9 mouse cellular contexts compared by ENCODE assay signal in the genomic region with DNA sequence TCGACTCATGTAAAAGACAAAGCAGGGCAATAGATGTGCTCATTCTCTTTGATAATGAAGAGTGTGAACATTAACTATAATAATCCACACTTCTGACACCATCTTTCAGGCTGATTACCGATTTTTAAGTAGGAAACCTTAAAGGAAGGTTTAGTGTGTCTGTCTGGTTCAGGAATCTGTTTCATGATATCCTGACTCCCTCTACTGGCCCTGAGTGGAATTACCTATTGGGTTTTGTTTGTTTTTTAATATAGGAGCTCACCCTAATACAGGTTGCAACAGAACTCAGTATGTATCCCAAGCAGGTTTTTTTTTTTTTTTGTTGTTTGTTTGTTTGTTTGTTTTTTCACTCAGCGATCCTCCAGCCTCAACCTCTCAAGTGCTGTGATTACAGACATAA. TPM values are rescaled to one million over a fixed set of nuclear protein-coding genes. Genes with fewer than 3 reads are reported as not detected.
DNase-seq lines count a peak whose midpoint lies in the region; ATAC-seq and TF ChIP-seq lines count a peak whose summit lies in the region.
"Had no signal": no experiment of that assay in that cellular context is flagged by ENCODE, and none has a peak within 500 bp of the region (broad histone marks: within the 10 kb centered on the region; RNA-seq: fewer than 3 reads in every experiment).

No protein-coding gene starts in this region.

- TF ChIP-seq POLR2A in spleen, adult 2 months (IDR thresholded peaks at IDR 0.05; ENCODE audit: low read depth, low read length), result no peak

- no peak for TF ChIP-seq CTCF in spleen, adult 2 months (IDR thresholded peaks at IDR 0.05; ENCODE audit: extremely low read depth, insufficient read depth, insufficient read length, insufficient replicate concordance)

- no peaks in the 10 kb centered on the region for H3K4me1 ChIP-seq in heart, embryonic 10.5 days
- H3K4me1 ChIP-seq in spleen, adult 2 months (ENCODE audit: control insufficient read depth, insufficient read depth, insufficient read length), result no peaks in the 10 kb centered on the region
- H3K4me1 ChIP-seq: limb, embryonic 13.5 days had no signal

- H3K27me3 ChIP-seq in heart, embryonic 10.5 days (ENCODE audit: insufficient read depth, poor library complexity, severe bottlenecking), result no peaks in the 10 kb centered on the region
- H3K27me3 ChIP-seq in spleen, adult 2 months (ENCODE audit: control insufficient read depth, insufficient read depth, low read length), result no peaks in the 10 kb centered on the region
- H3K27me3 ChIP-seq: limb, embryonic 13.5 days had no signal

- no peak overlapping the region for H3K4me3 ChIP-seq in heart, embryonic 10.5 days
- H3K4me3 ChIP-seq in spleen, adult 2 months (ENCODE audit: extremely low read depth, insufficient read depth, insufficient read length), result no peak overlapping the region
- H3K4me3 ChIP-seq: limb, embryonic 13.5 days had no signal

- 33% methylated on average over 3 of the region's 3 CpGs for WGBS in heart, embryonic 10.5 days
- 32% methylated on average over 3 of the region's 3 CpGs for WGBS in spleen, adult 2 months

- no peaks in the 10 kb centered on the region for H3K36me3 ChIP-seq in heart, embryonic 10.5 days
- no peaks in the 10 kb centered on the region for H3K36me3 ChIP-seq in spleen, adult 2 months (ENCODE audit: control insufficient read depth, insufficient read depth, low read length)
- H3K36me3 ChIP-seq: limb, embryonic 13.5 days had no signal

- peak; percentile 56 for ATAC-seq in inflammation-experienced regulatory T-cells, adult 6 months

- peak; percentile 12 to 40 for DNase-seq in heart, adult 9 months (ENCODE audit: low spot score in 2 of 2)
- no peak for DNase-seq in heart, embryonic 10.5 days (ENCODE audit: low spot score)
- peak; percentile 25 to 41 for DNase-seq in spleen, adult 2 months (ENCODE audit: low read depth in 1 of 2, low spot score in 2 of 2)
- no peak for DNase-seq in spleen, postnatal 14 days (ENCODE audit: low spot score in 2 of 2)
- peak; percentile 55 for DNase-seq in brain, embryonic 18.5 days (ENCODE audit: low read depth, low spot score)
- DNase-seq in retina, postnatal 7 days (ENCODE audit: low read depth, low spot score), result peak; percentile 57
- no peak for DNase-seq in right cerebral cortex, postnatal 25 days

- H3K27ac ChIP-seq in heart, embryonic 10.5 days, result no peak overlapping the region
- H3K27ac ChIP-seq in spleen, adult 2 months (ENCODE audit: insufficient read depth, low read length), result no peak overlapping the region
- H3K27ac ChIP-seq: limb, embryonic 13.5 days had no signal

- no peaks in the 10 kb centered on the region for H3K9me3 ChIP-seq in heart, embryonic 10.5 days
- H3K9me3 ChIP-seq: limb, embryonic 13.5 days had no signal

RNA-seq across cellular contexts. Expression of a gene that starts 25.4 kb away (rescaled TPM):
- 153 and 160 TPM in 2 replicates for polyA plus RNA-seq in heart, embryonic 10.5 days (2016; fragmentation: Nextera tagmentation; extraction: Ambion mirVana)
- polyA plus RNA-seq in spleen, adult 2 months (2012; rRNA removed), result 47.5 and 52.0 TPM in 2 replicates
- 10 to 100 TPM; 70.3 to 77.7 (median 74.5) TPM for polyA plus RNA-seq in inflammation-experienced regulatory T-cells, adult 6 months (2017; shearing (Covaris generic))

RNA-seq across cellular contexts. Expression of a gene that starts 25.6 kb away (rescaled TPM):
- polyA plus RNA-seq in heart, embryonic 10.5 days (2016; fragmentation: Nextera tagmentation; extraction: Ambion mirVana), result 0.15 and 0.18 TPM in 2 replicates
- 0.02 TPM in 1 of 2 replicates, not detected in the other for polyA plus RNA-seq in spleen, adult 2 months (2012; rRNA removed)
- under 1 TPM in 1 of 3 experiments, not detected in 2; 0.22 TPM for polyA plus RNA-seq in inflammation-experienced regulatory T-cells, adult 6 months (2017; shearing (Covaris generic))
- polyA plus RNA-seq: limb, embryonic 13.5 days had no signal

RNA-seq across cellular contexts. Expression of a gene that starts 26.0 kb away (rescaled TPM):
- 2.4 and 4.6 TPM in 2 replicates for polyA plus RNA-seq in heart, embryonic 10.5 days (2016; fragmentation: Nextera tagmentation; extraction: Ambion mirVana)
- 1.3 and 2.3 TPM in 2 replicates for polyA plus RNA-seq in spleen, adult 2 months (2012; rRNA removed)
- 1 to 10 TPM in 2 of 3 experiments, under 1 TPM in 1; 0.24 to 3.1 (median 1.1) TPM for polyA plus RNA-seq in inflammation-experienced regulatory T-cells, adult 6 months (2017; shearing (Covaris generic))

Comparison
In these comparisons a context has a peak if more than half of its experiments do, and no peak if none do; other contexts are left out.
1. DNase-seq: peak in heart, adult 9 months (2 of 2), spleen, adult 2 months (2 of 2), brain, embryonic 18.5 days (single experiment) and retina, postnatal 7 days (single experiment); none in heart, embryonic 10.5 days (single experiment), spleen, postnatal 14 days (0 of 2) and right cerebral cortex, postnatal 25 days (single experiment).